ENCODE assay signal across 16 mouse cellular contexts in genomic region chr10:45631995-45632394, GRCm38 (mm10). TPM values are rescaled to one million over a fixed set of nuclear protein-coding genes. Genes with fewer than 3 reads are reported as not detected.
A peak's percentile ranks its signal among the peaks of the same experiment; 100 is the strongest.
DNase-seq lines count a peak whose midpoint lies in the region; TF ChIP-seq lines count a peak whose summit lies in the region.
"Had no signal": no experiment of that assay in that cellular context is flagged by ENCODE, and none has a peak within 500 bp of the region (broad histone marks: within the 10 kb centered on the region; RNA-seq: fewer than 3 reads in every experiment).

No protein-coding gene starts in this region.

- peak; percentile 54 to 61 for TF ChIP-seq EP300 in MEL (IDR thresholded peaks at IDR 0.05; ENCODE audit: low read depth in 1 of 2, low read length in 2 of 2)

- no peaks in the 10 kb centered on the region for H3K79me2 ChIP-seq in MEL (ENCODE audit: control insufficient read depth, insufficient read depth, low read length, poor library complexity)

- no peaks in the 10 kb centered on the region for H3K27me3 ChIP-seq in MEL (ENCODE audit: control insufficient read depth in 1 of 2, insufficient read depth in 2 of 2, low read length in 2 of 2)
- H3K27me3 ChIP-seq: CH12.LX; embryonic facial prominence, embryonic 12.5 days; forebrain, embryonic 13.5 days; forebrain, embryonic 15.5 days had no signal

- no peak for TF ChIP-seq POLR2A in MEL (IDR thresholded peaks at IDR 0.05; ENCODE audit: control insufficient read depth in 1 of 2, insufficient read depth in 1 of 2, low read depth in 1 of 2, low read length in 2 of 2, poor library complexity in 1 of 2)
- no peak for TF ChIP-seq POLR2A in brain, embryonic 14.5 days (IDR thresholded peaks at IDR 0.05; ENCODE audit: borderline replicate concordance, extremely low read depth, insufficient read depth, insufficient read length, poor library complexity, severe bottlenecking)

- no peak for TF ChIP-seq RAD21 in MEL (IDR thresholded peaks at IDR 0.05; ENCODE audit: low read depth, low read length)

- DNase-seq in 416B (ENCODE audit: low read depth) (peak; percentile 8), MEL (ENCODE audit: low read depth, low spot score) (peak; percentile 29)
- peak; percentile 16 for DNase-seq in brain, embryonic 14.5 days (ENCODE audit: low read depth)
- no peak for DNase-seq in cerebellum, postnatal 10 days
- no peak for DNase-seq in left cerebral cortex, postnatal 10 days (ENCODE audit: extremely low spot score in 1 of 2, low spot score in 2 of 2)
- DNase-seq: adrenal gland, adult 8-10 months; adrenal gland, postnatal 14 days; adrenal gland, postnatal 36 days; B cell, adult 2 months; forebrain, postnatal 0 days had no signal

- H3K4me1 ChIP-seq in MEL (ENCODE audit: control insufficient read depth in 1 of 2, insufficient read depth in 2 of 2, low read length in 2 of 2), result peaks cover 2 to 5% of the 10 kb centered on the region in 2 experiments
- H3K4me1 ChIP-seq: embryonic facial prominence, embryonic 10.5 days; embryonic facial prominence, embryonic 12.5 days; forebrain, embryonic 13.5 days; forebrain, embryonic 15.5 days had no signal

- no peak overlapping the region for H3K4me3 ChIP-seq in MEL (ENCODE audit: control insufficient read depth in 1 of 2, insufficient read depth in 1 of 2, low read depth in 2 of 2, low read length in 2 of 2)
- H3K4me3 ChIP-seq: embryonic facial prominence, embryonic 10.5 days; embryonic facial prominence, embryonic 12.5 days; forebrain, embryonic 13.5 days; forebrain, embryonic 15.5 days had no signal

- intact Hi-C loops in left cerebral cortex, postnatal 10 days (cut with DNase I), result no loop called here

- H3K9ac ChIP-seq in MEL (ENCODE audit: control insufficient read depth, low read depth, low read length, poor library complexity, severe bottlenecking), result no peak overlapping the region
- H3K9ac ChIP-seq: embryonic facial prominence, embryonic 12.5 days; forebrain, embryonic 13.5 days; forebrain, embryonic 15.5 days; forebrain, postnatal 0 days had no signal

- H3K27ac ChIP-seq in MEL (ENCODE audit: control insufficient read depth, low read depth, low read length), result no peak overlapping the region
- H3K27ac ChIP-seq: embryonic facial prominence, embryonic 10.5 days; embryonic facial prominence, embryonic 12.5 days; forebrain, embryonic 13.5 days; forebrain, embryonic 15.5 days had no signal

- H3K36me3 ChIP-seq in MEL (ENCODE audit: control insufficient read depth in 1 of 2, insufficient read depth in 2 of 2, low read length in 2 of 2), result peaks cover 0 to 13% of the 10 kb centered on the region in 2 experiments; a peak in 3 of 4 replicates
- H3K36me3 ChIP-seq: embryonic facial prominence, embryonic 12.5 days; forebrain, embryonic 15.5 days had no signal

- TF ChIP-seq CTCF in MEL (IDR thresholded peaks at IDR 0.05 in 2 of 3, conservative IDR thresholded peaks at IDR 0.05 in 1 of 3; ENCODE audit: control insufficient read depth in 1 of 3, insufficient read depth in 1 of 3, low read depth in 2 of 3, low read length in 3 of 3, poor library complexity in 1 of 3, severe bottlenecking in 1 of 3), result no peak
- no peak for TF ChIP-seq CTCF in brain, embryonic 14.5 days (IDR thresholded peaks at IDR 0.05; ENCODE audit: borderline replicate concordance, extremely low read depth, insufficient read depth, insufficient read length)

- no peaks in the 10 kb centered on the region for H3K9me3 ChIP-seq in MEL (replicated peaks; ENCODE audit: insufficient read depth, low read length)
- H3K9me3 ChIP-seq: embryonic facial prominence, embryonic 10.5 days; embryonic facial prominence, embryonic 12.5 days; forebrain, embryonic 13.5 days; forebrain, embryonic 15.5 days; G1E had no signal

TF ChIP-seq in MEL, 35 proteins besides CTCF, POLR2A, EP300 and RAD21:
- TF ChIP-seq E2F4 (IDR thresholded peaks at IDR 0.05; ENCODE audit: borderline replicate concordance, low read depth, low read length) (no peak), MYB (IDR thresholded peaks at IDR 0.05; ENCODE audit: low read depth, low read length) (no peak), POLR2AphosphoS5 (IDR thresholded peaks at IDR 0.05; ENCODE audit: borderline replicate concordance, low read depth, low read length) (no peak), RCOR1 (IDR thresholded peaks at IDR 0.05; ENCODE audit: low read depth, low read length) (peak; percentile 40; the same call in 1 of the 2 replicates), TCF12 (IDR thresholded peaks at IDR 0.05; ENCODE audit: low read depth, low read length) (peak; percentile 58; the same call in 1 of the 2 replicates), BHLHE40 (IDR thresholded peaks at IDR 0.05; ENCODE audit: borderline replicate concordance, low read depth, low read length) (no peak), MAZ (IDR thresholded peaks at IDR 0.05; ENCODE audit: low read depth, low read length) (no peak), GATA1 (IDR thresholded peaks at IDR 0.05; ENCODE audit: low read depth, low read length) (peak; percentile 63), ETS1 (IDR thresholded peaks at IDR 0.05; ENCODE audit: low read depth, low read length) (peak; percentile 34; the same call in 1 of the 2 replicates), ZNF384 (IDR thresholded peaks at IDR 0.05; ENCODE audit: low read depth, low read length) (no peak), NRF1 (IDR thresholded peaks at IDR 0.05; ENCODE audit: insufficient read depth, low read depth, low read length, poor library complexity, severe bottlenecking) (no peak), JUND (IDR thresholded peaks at IDR 0.05; ENCODE audit: low read depth, low read length) (no peak), MXI1 (IDR thresholded peaks at IDR 0.05; ENCODE audit: low read depth, low read length) (no peak), SIN3A (IDR thresholded peaks at IDR 0.05; ENCODE audit: low read length) (peak; percentile 20; the same call in 1 of the 2 replicates), ZMIZ1 (IDR thresholded peaks at IDR 0.05; ENCODE audit: low read depth, low read length) (no peak), MEF2A (IDR thresholded peaks at IDR 0.05; ENCODE audit: extremely low read depth, insufficient replicate concordance, low read depth, low read length, poor library complexity, severe bottlenecking) (no peak), UBTF (IDR thresholded peaks at IDR 0.05; ENCODE audit: borderline replicate concordance, insufficient read depth, low read depth, low read length) (no peak), SMC3 (IDR thresholded peaks at IDR 0.05; ENCODE audit: low read depth, low read length) (no peak)

RNA-seq across cellular contexts. Expression of gene Hace1, which starts 54.4 kb away (rescaled TPM):
- 7.6 and 10.8 TPM in 2 replicates for total RNA-seq in MEL (2012; rRNA removed)
- 10 to 100 TPM in 1 of 2 experiments, not detected in 1; 10.1 TPM for polyA plus RNA-seq in MEL (2012; ENCODE audit: insufficient read depth in 1 of 2, insufficient read length in 2 of 2, low read depth in 1 of 2, low replicate concordance in 2 of 2, missing spikeins in 1 of 2)
- polyA plus RNA-seq in brain, embryonic 14.5 days (2012; rRNA removed), result 26.5 and 28.6 TPM in 2 replicates
- total RNA-seq in left cerebral cortex, postnatal 10 days (2021), result 10 to 100 TPM; 23.2 to 30.9 TPM

Comparison
In these comparisons a context has a peak if more than half of its experiments do, and no peak if none do; other contexts are left out.
1. DNase-seq: peak in 416B (single experiment), MEL (single experiment) and brain, embryonic 14.5 days (single experiment); none in cerebellum, postnatal 10 days (0 of 2) and left cerebral cortex, postnatal 10 days (0 of 2).